Mouse (Mus musculus): ENCODE measurements around the gene Adgrg3. TPM values are rescaled to one million over a fixed set of nuclear protein-coding genes. Genes with fewer than 3 reads are reported as not detected.
A peak's percentile ranks its signal among the peaks of the same experiment; 100 is the strongest.

Gene Adgrg3
- polyA plus RNA-seq, 2 experiments, result 3.3 to 6.7 TPM

DNA sequence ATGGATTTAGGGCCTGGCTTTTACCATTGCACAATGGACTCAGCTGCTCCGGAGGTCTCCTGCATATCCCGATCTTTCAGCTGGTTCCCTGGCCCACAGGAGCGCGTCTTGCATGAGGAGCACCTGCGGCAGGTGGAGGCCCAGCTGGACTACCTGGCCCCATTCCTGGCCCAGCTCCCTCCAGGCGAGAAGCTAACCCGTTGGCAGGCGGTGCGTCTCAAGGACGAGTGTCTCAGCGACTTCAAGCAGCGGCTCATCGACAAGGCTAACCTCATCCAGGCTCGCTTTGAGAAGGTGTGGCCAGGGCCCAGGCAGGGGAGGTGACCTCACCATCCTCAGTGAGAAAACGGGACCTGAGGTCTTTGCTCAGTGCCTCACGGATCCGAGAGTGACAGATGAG, 58.7 kb downstream of the Adgrg3 start:
- ATAC-seq (ENCODE audit: low FRiP score, low read depth) (no peak), DNase-seq (ENCODE audit: low spot score) (no peak)
- Histone ChIP-seq H3K4me3 (replicated peaks; ENCODE audit: low read length) (no peak overlapping the region), H3K4me1 (ENCODE audit: control insufficient read depth, insufficient read depth, low read length) (peaks cover 2% of the 10 kb centered on the region; the same call in 1 of the 2 replicates), H3K9ac (ENCODE audit: low read depth, low read length, severe bottlenecking) (no peak overlapping the region), H3K36me3 (ENCODE audit: control insufficient read depth, insufficient read depth, low read length) (no peaks in the 10 kb centered on the region), H3K4me2 (replicated peaks; ENCODE audit: low read depth, low read length, severe bottlenecking) (no peak overlapping the region), H3K27ac (replicated peaks; ENCODE audit: low read depth, low read length) (no peak overlapping the region), H3K27me3 (ENCODE audit: control insufficient read depth, insufficient read depth, low read length) (no peaks in the 10 kb centered on the region), H3K9me3 (ENCODE audit: control insufficient read depth, low read length) (no peaks in the 10 kb centered on the region)
- WGBS, result 71% methylated on average over 17 of the region's 17 CpGs
- no peak for TF ChIP-seq POLR2A (IDR thresholded peaks at IDR 0.05; ENCODE audit: borderline replicate concordance, extremely low read depth, insufficient read depth, insufficient read length)

DNA sequence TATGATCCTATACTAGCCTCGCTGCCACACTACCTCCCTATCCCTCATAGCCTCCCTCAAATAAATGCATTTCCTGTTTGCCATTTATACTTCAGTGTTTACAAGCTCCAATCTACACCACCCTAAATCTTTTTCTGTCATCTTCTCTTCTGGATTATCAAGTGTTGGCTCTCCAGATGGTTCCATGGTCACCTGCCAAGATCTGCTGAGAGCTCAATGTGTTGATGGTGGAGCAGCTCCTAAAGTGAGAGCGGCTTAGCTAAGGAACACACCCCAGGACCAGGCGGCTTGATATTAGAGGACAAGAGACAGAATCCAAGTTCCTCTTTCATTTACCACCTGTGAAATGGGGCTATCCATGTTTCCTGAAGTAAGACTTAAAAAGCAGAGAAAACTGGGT, 60.6 kb downstream of the Adgrg3 start:
- Histone ChIP-seq H3K27me3 (ENCODE audit: control insufficient read depth, insufficient read depth, low read length) (no peaks in the 10 kb centered on the region), H3K9ac (ENCODE audit: low read depth, low read length, severe bottlenecking) (no peak overlapping the region), H3K4me2 (replicated peaks; ENCODE audit: low read depth, low read length, severe bottlenecking) (no peak overlapping the region), H3K36me3 (ENCODE audit: control insufficient read depth, insufficient read depth, low read length) (no peaks in the 10 kb centered on the region), H3K27ac (replicated peaks; ENCODE audit: low read depth, low read length) (no peak overlapping the region), H3K4me1 (ENCODE audit: control insufficient read depth, insufficient read depth, low read length) (peaks cover 6% of the 10 kb centered on the region), H3K4me3 (replicated peaks; ENCODE audit: low read length) (no peak overlapping the region), H3K9me3 (ENCODE audit: control insufficient read depth, low read length) (no peaks in the 10 kb centered on the region)
- no peak for DNase-seq (ENCODE audit: low spot score)
- no peak for ATAC-seq (ENCODE audit: low FRiP score, low read depth)
- 67% methylated on average over 3 of the region's 3 CpGs for WGBS
- no peak for TF ChIP-seq POLR2A (IDR thresholded peaks at IDR 0.05; ENCODE audit: borderline replicate concordance, extremely low read depth, insufficient read depth, insufficient read length)

DNA sequence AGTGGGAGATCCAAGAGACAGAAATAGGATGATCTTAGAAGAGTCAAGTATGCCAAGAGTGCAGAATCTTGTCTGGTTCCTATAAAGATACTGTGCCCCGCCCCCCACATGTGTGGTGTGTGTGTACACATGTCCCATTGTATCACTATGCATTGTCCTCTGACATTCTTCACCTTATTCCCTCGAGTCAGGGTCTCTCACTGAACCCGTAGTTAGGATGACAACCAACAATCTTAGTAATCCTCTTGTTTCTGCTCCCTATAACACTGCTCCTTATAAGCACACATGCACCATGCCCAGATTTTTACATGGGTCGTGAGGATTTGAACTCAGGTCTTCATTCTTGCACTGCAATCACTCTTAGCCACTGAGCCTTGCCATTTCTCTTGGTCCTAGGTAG, 61.8 kb downstream of the Adgrg3 start:
- DNase-seq (ENCODE audit: low spot score) (no peak), ATAC-seq (ENCODE audit: low FRiP score, low read depth) (no peak)
- H3K4me2 ChIP-seq (replicated peaks; ENCODE audit: low read depth, low read length, severe bottlenecking), result no peak overlapping the region
- peaks cover 5% of the 10 kb centered on the region; the same call in 1 of the 2 replicates for H3K36me3 ChIP-seq (ENCODE audit: control insufficient read depth, insufficient read depth, low read length)
- peaks cover 6% of the 10 kb centered on the region for H3K4me1 ChIP-seq (ENCODE audit: control insufficient read depth, insufficient read depth, low read length)
- H3K9me3 ChIP-seq (ENCODE audit: control insufficient read depth, low read length), result no peaks in the 10 kb centered on the region
- H3K4me3 ChIP-seq (replicated peaks; ENCODE audit: low read length), result no peak overlapping the region
- H3K9ac ChIP-seq (ENCODE audit: low read depth, low read length, severe bottlenecking), result no peak overlapping the region
- TF ChIP-seq POLR2A (IDR thresholded peaks at IDR 0.05; ENCODE audit: borderline replicate concordance, extremely low read depth, insufficient read depth, insufficient read length), result no peak
- H3K27me3 ChIP-seq (ENCODE audit: control insufficient read depth, insufficient read depth, low read length), result no peaks in the 10 kb centered on the region
- 82% methylated on average over 4 of the region's 4 CpGs for whole genome bisulfite sequencing
- H3K27ac ChIP-seq (replicated peaks; ENCODE audit: low read depth, low read length), result no peak overlapping the region

DNA sequence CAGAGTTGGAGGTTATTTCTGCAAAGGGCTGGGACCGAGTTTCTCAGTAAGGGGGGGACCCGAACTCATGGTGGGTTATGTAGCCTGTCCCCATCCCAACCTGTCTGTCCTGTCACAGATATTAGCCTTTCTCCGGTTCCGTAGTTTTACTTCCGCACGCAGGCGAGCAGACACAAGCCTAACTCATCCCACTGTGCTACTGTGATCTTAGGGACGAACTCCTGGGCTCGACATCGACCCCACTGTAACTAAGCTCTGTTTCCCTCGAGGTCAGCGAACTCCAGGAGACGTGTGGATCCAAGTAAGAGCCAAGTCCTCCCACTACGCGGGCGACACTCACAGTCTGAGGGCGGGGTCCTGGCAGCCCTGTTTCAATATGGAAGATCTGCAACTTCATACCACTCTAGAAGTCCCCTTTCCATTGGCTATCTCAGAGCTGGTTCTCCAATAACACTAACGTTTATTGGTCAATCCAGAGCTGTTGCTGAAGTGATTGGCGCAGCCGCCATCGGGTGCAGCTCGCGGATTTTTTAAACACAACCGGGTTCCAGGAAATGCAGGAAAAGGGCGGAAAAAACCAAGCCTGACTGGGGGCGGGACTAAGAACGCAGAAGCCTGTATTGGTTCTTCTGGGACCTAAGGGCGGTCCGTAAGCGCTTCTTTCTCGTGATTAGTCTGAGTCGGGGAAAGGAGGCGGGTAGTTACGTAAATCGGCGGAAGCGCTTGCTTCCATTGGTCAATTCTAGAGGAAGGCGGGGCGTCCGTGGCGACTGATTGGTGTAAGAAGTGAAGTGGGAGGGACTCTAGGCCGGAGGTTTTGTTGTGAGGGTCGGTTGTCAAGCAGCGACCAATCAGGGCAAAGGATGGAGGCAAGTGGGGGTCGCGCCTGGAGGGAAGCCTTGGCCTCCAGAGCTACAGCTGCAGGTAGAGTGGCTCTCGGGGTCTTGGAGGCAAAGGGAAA, 63.2 kb downstream of the Adgrg3 start, which contains the start of gene Katnb1:
Gene Katnb1 (plus strand): TSS at position 806 of the 961 bp plus-strand sequence.
- peaks cover 6% of the 10 kb centered on the region for H3K4me1 ChIP-seq (ENCODE audit: control insufficient read depth, insufficient read depth, low read length)
- WGBS, result under 1% methylated on average over 47 of the region's 47 CpGs
- H3K4me2 ChIP-seq (replicated peaks; ENCODE audit: low read depth, low read length, severe bottlenecking), result peak within 1 kb of the TSS; percentile 66
- peak within 1 kb of the TSS; percentile 75 for H3K9ac ChIP-seq (ENCODE audit: low read depth, low read length, severe bottlenecking)
- DNase-seq (ENCODE audit: low spot score), result peak; percentile 100
- peak within 1 kb of the TSS; percentile 73 for H3K4me3 ChIP-seq (replicated peaks; ENCODE audit: low read length)
- H3K9me3 ChIP-seq (ENCODE audit: control insufficient read depth, low read length), result no peaks in the 10 kb centered on the region
- peak; percentile 96 for ATAC-seq (ENCODE audit: low FRiP score, low read depth)
- H3K27me3 ChIP-seq (ENCODE audit: control insufficient read depth, insufficient read depth, low read length), result no peaks in the 10 kb centered on the region
- TF ChIP-seq POLR2A (IDR thresholded peaks at IDR 0.05; ENCODE audit: borderline replicate concordance, extremely low read depth, insufficient read depth, insufficient read length), result peak; percentile 85; the same call in 1 of the 2 replicates
- H3K27ac ChIP-seq (replicated peaks; ENCODE audit: low read depth, low read length), result peak within 1 kb of the TSS; percentile 64
- peaks cover 17% of the 10 kb centered on the region for H3K36me3 ChIP-seq (ENCODE audit: control insufficient read depth, insufficient read depth, low read length)

DNA sequence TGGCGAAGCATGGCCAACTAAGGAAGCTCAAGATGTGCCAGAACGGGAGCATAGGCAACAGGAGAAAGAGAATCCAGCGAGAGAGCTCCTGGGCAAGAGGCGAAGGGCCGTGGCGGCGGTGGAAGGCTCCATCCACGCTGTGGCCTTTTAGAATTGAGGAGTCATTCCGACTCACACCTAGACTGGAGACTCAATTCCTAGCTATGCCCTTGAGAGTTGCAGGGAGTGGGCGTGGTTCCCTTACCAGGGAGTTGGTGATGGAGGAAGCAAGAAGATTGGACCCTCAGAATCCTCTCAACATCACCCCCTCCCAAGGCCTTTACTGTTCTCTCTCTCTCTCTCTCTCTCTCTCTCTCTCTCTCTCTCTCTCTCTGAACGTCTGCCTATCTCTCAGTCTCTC, 64.2 kb downstream of the Adgrg3 start:
- no peak for TF ChIP-seq POLR2A (IDR thresholded peaks at IDR 0.05; ENCODE audit: borderline replicate concordance, extremely low read depth, insufficient read depth, insufficient read length)
- DNase-seq (ENCODE audit: low spot score) (no peak), ATAC-seq (ENCODE audit: low FRiP score, low read depth) (no peak)
- H3K4me2 ChIP-seq (replicated peaks; ENCODE audit: low read depth, low read length, severe bottlenecking), result peak overlapping the region; percentile 65
- peaks cover 6% of the 10 kb centered on the region for H3K4me1 ChIP-seq (ENCODE audit: control insufficient read depth, insufficient read depth, low read length)
- H3K4me3 ChIP-seq (replicated peaks; ENCODE audit: low read length), result peak overlapping the region; percentile 73
- H3K36me3 ChIP-seq (ENCODE audit: control insufficient read depth, insufficient read depth, low read length), result peaks cover 21% of the 10 kb centered on the region
- peak overlapping the region; percentile 75 for H3K9ac ChIP-seq (ENCODE audit: low read depth, low read length, severe bottlenecking)
- 12% methylated on average over 11 of the region's 11 CpGs for WGBS
- H3K27ac ChIP-seq (replicated peaks; ENCODE audit: low read depth, low read length), result peak overlapping the region; percentile 64
- H3K9me3 ChIP-seq (ENCODE audit: control insufficient read depth, low read length), result no peaks in the 10 kb centered on the region
- H3K27me3 ChIP-seq (ENCODE audit: control insufficient read depth, insufficient read depth, low read length), result no peaks in the 10 kb centered on the region

Data from limb, embryonic 14.5 days (tissue).